Mouse (Mus musculus) liver, adult 2 months (tissue): Measurements from ENCODE around the gene 2210010C04Rik.

Experiments
- CTCF ChIP-seq: fragments of 200-500 bp; IDR thresholded peaks from 2 replicates; pipeline ENCODE4 v1.5.1; 2011; ENCODE audit warnings: low read depth, low read length, control low read depth
- POLR2A ChIP-seq: fragments of 200-500 bp; IDR thresholded peaks from 2 replicates; pipeline ENCODE4 v1.6.1; 2011; ENCODE audit warnings: low read length, control low read depth; ENCODE audit not compliant: insufficient read depth; ENCODE audit errors: extremely low read depth

GRCm38 (mm10) chr6:41078539-41079303, 43.4 kb upstream of the 2210010C04Rik start:
- no peak for TF ChIP-seq CTCF
- no peak for TF ChIP-seq POLR2A
